Mouse (Mus musculus) liver, embryonic 18 days (tissue): ENCODE data around the gene Nlrp2. TPM values are rescaled to one million over a fixed set of nuclear protein-coding genes. Genes with fewer than 3 reads are reported as not detected.

Source experiments
- polyA plus RNA-seq: library from polyadenylated mRNA; depleted of rRNA; stranded (reverse); fragments of >200 nt; gene quantifications from 2 replicates; pipeline ENCODE4 v1.2.3, GENCODE M21; 2012; rRNA removed

The Nlrp2 gene
- not detected in 2 replicates for polyA plus RNA-seq

GRCm38 (mm10) chr7:5350935-5351334 lies at the start of gene Nlrp2:
Nlrp2 (minus strand) TSS chr7:5351035.

GRCm38 (mm10) chr7:5350237-5350636 lies 598 bp downstream of the Nlrp2 start, which contains the start of gene Gm5065:
Gm5065 (plus strand) TSS chr7:5350537.

Other genes starting within 250 kb of the Nlrp2 start
- not detected in 2 replicates for gene Rfpl4, start 234.1 kb downstream of the Nlrp2 start, polyA plus RNA-seq
- gene Rasl2-9, start 225.1 kb downstream of the Nlrp2 start, polyA plus RNA-seq, result 0.56 and 0.59 TPM in 2 replicates
- not detected in 2 replicates for gene Vmn1r55, start 201.4 kb downstream of the Nlrp2 start, polyA plus RNA-seq
- not detected in 2 replicates for gene Vmn1r56, start 154.3 kb downstream of the Nlrp2 start, polyA plus RNA-seq
- gene Vmn1r57, start 132.5 kb downstream of the Nlrp2 start, polyA plus RNA-seq, result not detected in 2 replicates
- not detected in 2 replicates for gene Gm5065, start 498 bp downstream of the Nlrp2 start, polyA plus RNA-seq
- not detected in 2 replicates for gene Vmn1r58, start 62.4 kb upstream of the Nlrp2 start, polyA plus RNA-seq
- not detected in 2 replicates for gene Vmn1r59, start 105.7 kb upstream of the Nlrp2 start, polyA plus RNA-seq
- gene Vmn2r28, start 142.9 kb upstream of the Nlrp2 start, polyA plus RNA-seq, result not detected in 2 replicates
- not detected in 2 replicates for gene Vmn1r60, start 196.3 kb upstream of the Nlrp2 start, polyA plus RNA-seq